Mouse (Mus musculus) neural tube, embryonic 12.5 days (tissue): ENCODE measurements around the gene Inip. TPM values are rescaled to one million over a fixed set of nuclear protein-coding genes. Genes with fewer than 3 reads are reported as not detected.

ENCODE experiments used
- ATAC-seq: fragments of 200-750 bp; cut with Nextera tagmentation; 2 replicates; pipeline ENCODE4 v1.8.0; 2017; ENCODE audit warnings: low read depth, mild to moderate bottlenecking, moderate TSS enrichment, moderate library complexity; ENCODE audit not compliant: low FRiP score
- H3K27ac ChIP-seq: fragments of 300-500 bp; sonication (generic); 2 replicates; pipeline ENCODE4 v1.5.1; 2016
- H3K27me3 ChIP-seq: fragments of 300-500 bp; sonication (generic); replicated peaks from 2 replicates; pipeline ENCODE4 v1.6.1; 2016; ENCODE audit warnings: mild to moderate bottlenecking
- H3K36me3 ChIP-seq: fragments of 300-500 bp; sonication (generic); 2 replicates; pipeline ENCODE4 v1.6.1; 2016; ENCODE audit warnings: mild to moderate bottlenecking
- H3K4me1 ChIP-seq: fragments of 300-500 bp; sonication (generic); 2 replicates; pipeline ENCODE4 v1.6.1; 2016
- H3K4me2 ChIP-seq: fragments of 300-500 bp; sonication (generic); replicated peaks from 2 replicates; pipeline ENCODE4 v1.6.1; 2016; ENCODE audit warnings: mild to moderate bottlenecking
- H3K4me3 ChIP-seq: fragments of 300-500 bp; sonication (generic); 2 replicates; pipeline ENCODE4 v1.5.1; 2016
- H3K9ac ChIP-seq: fragments of 300-500 bp; sonication (generic); 2 replicates; pipeline ENCODE4 v1.6.1; 2016; ENCODE audit warnings: mild to moderate bottlenecking
- H3K9me3 ChIP-seq: fragments of 300-500 bp; sonication (generic); 2 replicates; pipeline ENCODE4 v1.6.1; 2016; ENCODE audit warnings: mild to moderate bottlenecking
- WGBS: fragments of 180-500 bp; shearing (Covaris S2); methylation state at CpG from one replicate; pipeline ENCODE4 v1.1.7; 2016; 5-methylcytosine and 5-hydroxymethylcytosine counted together
- polyA plus RNA-seq: library from polyadenylated mRNA; unstranded; fragments of >200 nt; fragmentation: Nextera tagmentation; extraction: Ambion mirVana; gene quantifications from 2 replicates; pipeline ENCODE4 v1.2.1, GENCODE M21; 2016

Inip gene
- polyA plus RNA-seq, 1 experiment from 2014 or later: 87.2 TPM

DNA sequence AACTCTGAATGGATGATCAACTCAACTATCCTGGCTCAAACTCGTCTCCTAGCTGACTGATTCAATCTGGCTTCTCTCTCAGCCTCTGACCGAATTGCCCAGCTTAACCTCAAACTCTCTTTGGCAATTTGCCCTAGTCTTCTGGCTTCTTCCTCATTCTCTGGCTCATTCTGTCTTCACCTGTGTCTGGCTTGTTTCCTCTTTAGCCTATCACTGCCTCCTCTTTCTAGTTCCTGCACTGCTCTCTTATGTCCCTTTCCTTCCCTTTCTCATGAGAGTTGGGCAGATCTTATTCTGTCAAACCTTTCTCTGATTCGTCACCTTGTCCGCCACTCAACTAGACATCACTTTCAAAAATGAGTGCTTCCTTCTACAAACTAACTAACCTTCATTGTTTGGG, 20.7 kb upstream of the Inip start:
- H3K4me1 ChIP-seq: peaks cover 23% of the 10 kb centered on the region
- H3K4me2 ChIP-seq: no peak overlapping the region
- 90% methylated on average over 4 of the region's 4 CpGs for WGBS
- no peak overlapping the region for H3K4me3 ChIP-seq
- no peaks in the 10 kb centered on the region for H3K9me3 ChIP-seq
- no peak overlapping the region for H3K9ac ChIP-seq
- H3K36me3 ChIP-seq: no peaks in the 10 kb centered on the region
- H3K27ac ChIP-seq: no peak overlapping the region
- no peak for ATAC-seq
- no peaks in the 10 kb centered on the region for H3K27me3 ChIP-seq

DNA sequence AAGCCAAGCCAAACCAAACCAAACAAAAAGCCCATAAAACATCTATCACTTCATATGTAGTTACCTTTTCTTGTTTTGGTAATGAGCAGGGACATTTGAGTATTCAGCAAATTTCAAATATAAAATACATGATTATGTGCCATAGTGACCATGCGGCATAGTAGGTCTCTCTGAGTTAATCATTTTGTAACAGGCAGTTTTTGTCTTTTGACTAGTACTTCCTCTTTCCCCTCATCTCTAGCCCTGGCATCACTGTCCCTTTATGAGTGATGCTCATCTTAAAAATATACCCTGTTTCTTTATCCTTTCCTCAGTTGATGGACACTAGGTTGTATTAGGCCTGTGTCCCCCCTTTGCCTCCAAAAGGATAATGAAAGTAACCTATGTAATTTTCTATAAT, 20.1 kb upstream of the Inip start:
- Histone ChIP-seq H3K4me2 (no peak overlapping the region), H3K27ac (no peak overlapping the region), H3K4me1 (peaks cover 23% of the 10 kb centered on the region), H3K27me3 (no peaks in the 10 kb centered on the region), H3K9me3 (no peaks in the 10 kb centered on the region), H3K9ac (no peak overlapping the region), H3K4me3 (no peak overlapping the region), H3K36me3 (no peaks in the 10 kb centered on the region)
- WGBS: 100% methylated on average over 1 of the region's 1 CpGs
- no peak for ATAC-seq

DNA sequence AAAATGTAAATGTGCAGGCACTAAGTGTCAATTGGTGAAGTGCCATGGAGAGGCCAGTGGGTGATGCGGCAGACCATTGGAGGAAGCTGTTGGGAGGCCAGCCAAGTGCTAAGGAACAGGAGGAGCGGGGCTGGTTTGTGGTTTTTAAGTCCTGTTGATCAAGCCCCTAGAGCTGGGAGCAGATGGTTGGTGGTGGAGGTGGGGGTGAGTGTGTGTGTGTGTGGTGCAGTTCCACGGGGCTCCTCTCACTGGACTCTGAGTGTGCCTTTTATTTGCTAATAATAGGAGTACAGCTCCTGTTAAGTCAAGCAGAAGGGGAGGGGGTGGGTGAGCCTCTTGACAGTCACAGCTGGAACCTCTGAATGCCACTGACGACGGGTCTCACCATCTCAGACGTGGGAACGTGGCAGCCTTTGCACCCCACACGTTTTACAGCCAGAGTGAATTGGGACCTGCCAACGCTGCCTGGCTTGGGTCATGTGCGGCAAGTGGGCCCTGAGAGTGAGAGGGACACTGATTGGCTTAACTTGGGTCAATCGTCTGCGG, 18.2 kb upstream of the Inip start:
- no peaks in the 10 kb centered on the region for H3K27me3 ChIP-seq
- no peaks in the 10 kb centered on the region for H3K36me3 ChIP-seq
- peaks cover 23% of the 10 kb centered on the region for H3K4me1 ChIP-seq
- H3K4me3 ChIP-seq: no peak overlapping the region
- H3K9me3 ChIP-seq: no peaks in the 10 kb centered on the region
- peak overlapping the region; percentile 53; the same call in 1 of the 2 replicates for H3K27ac ChIP-seq
- peak; percentile 93 for ATAC-seq
- WGBS: 18% methylated on average over 12 of the region's 12 CpGs
- no peak overlapping the region for H3K9ac ChIP-seq
- peak overlapping the region; percentile 20 for H3K4me2 ChIP-seq

DNA sequence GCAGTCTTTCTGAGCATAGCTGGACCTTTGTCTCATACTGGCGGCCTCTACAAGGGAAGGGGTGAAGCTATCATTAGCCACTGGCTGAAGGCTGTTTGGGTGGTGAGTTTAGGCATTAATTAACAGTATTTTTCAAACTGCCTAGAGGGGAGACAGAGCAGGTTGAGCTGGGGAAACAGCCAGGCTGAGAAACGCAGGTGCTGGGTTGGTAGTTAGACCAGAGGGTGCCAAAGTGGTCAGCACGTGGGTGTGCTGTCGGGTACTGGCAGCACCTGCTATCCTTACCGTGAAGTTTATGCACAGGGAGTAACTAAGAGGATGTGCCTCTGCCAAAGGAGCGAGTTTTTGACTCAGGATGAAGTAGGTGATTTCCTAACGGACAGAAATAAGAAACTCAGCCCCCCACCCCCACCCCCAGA, 17.7 kb upstream of the Inip start:
- WGBS: 41% methylated on average over 7 of the region's 7 CpGs
- Histone ChIP-seq H3K27me3 (no peaks in the 10 kb centered on the region), H3K36me3 (no peaks in the 10 kb centered on the region), H3K9me3 (no peaks in the 10 kb centered on the region), H3K9ac (no peak overlapping the region), H3K4me2 (peak overlapping the region; percentile 20), H3K4me1 (peaks cover 23% of the 10 kb centered on the region), H3K4me3 (no peak overlapping the region), H3K27ac (peak overlapping the region; percentile 53; the same call in 1 of the 2 replicates)
- peak; percentile 52 for ATAC-seq

DNA sequence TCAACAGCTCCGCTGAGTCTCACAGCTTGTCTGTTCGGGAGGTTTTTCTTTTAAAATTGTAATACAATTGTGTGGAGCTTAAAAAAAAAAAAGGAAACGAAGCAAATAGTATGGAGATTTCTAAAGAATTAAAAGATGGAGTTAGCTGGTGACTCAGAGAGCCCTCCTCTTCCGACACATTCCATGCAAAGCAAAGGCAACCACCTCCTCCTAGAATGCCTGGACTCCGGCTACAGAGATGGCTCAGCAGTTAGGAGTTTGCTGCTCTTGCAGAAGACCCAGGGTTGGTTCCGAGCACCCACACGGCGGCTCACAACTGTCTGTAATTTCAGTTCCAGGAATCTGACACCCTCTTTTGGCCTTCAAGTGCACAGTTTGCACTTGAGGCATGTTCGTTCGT, 17.1 kb upstream of the Inip start:
- WGBS: 84% methylated on average over 10 of the region's 10 CpGs
- peaks cover 23% of the 10 kb centered on the region for H3K4me1 ChIP-seq
- no peak overlapping the region for H3K27ac ChIP-seq
- H3K9me3 ChIP-seq: no peaks in the 10 kb centered on the region
- H3K36me3 ChIP-seq: no peaks in the 10 kb centered on the region
- H3K9ac ChIP-seq: no peak overlapping the region
- no peak overlapping the region for H3K4me2 ChIP-seq
- ATAC-seq: no peak
- no peak overlapping the region for H3K4me3 ChIP-seq
- no peaks in the 10 kb centered on the region for H3K27me3 ChIP-seq

DNA sequence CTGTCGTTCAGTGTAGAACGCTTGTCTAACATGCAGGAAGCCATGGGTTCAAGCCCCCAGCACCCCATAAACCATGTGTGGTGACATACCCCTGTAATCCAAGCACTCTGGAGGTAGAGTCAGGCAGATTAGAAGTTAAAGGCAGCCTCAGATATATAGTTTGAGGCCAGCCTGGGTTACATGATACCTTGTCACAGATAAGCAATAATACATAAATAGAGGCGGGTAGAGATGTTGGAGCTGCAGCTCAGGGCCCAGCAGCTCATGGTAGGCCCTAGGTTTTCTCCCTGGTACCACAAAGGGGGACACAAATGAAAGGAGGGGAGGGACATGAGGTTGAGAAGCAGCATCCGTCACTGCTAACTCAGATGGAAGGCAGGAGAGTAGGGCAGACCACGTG, 16.4 kb upstream of the Inip start:
- no peak for ATAC-seq
- Histone ChIP-seq H3K27ac (no peak overlapping the region), H3K4me2 (no peak overlapping the region), H3K4me1 (peaks cover 23% of the 10 kb centered on the region), H3K9me3 (no peaks in the 10 kb centered on the region), H3K9ac (no peak overlapping the region), H3K27me3 (no peaks in the 10 kb centered on the region), H3K4me3 (no peak overlapping the region), H3K36me3 (no peaks in the 10 kb centered on the region)
- WGBS: 81% methylated on average over 5 of the region's 5 CpGs

DNA sequence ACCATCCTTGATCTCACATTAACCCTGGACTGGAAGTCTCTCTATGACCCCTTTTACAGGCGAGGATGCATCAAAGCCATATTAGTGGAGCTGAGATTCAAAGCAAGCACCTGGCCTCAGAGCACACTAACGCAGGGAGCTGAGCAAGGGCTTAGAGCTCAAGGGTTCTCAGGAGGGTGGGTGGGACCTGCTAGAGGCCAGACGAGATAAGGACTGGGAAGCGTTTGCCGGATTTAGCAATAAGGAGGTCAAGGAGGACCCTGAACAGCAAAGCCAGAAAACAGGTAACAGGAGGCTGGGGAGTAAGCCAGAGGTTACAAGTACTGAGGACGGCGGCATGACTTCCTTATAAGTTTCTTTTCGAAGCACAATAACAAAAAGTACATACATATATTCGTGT, 15.1 kb upstream of the Inip start:
- Histone ChIP-seq H3K27me3 (no peaks in the 10 kb centered on the region), H3K4me1 (peaks cover 23% of the 10 kb centered on the region)
- 87% methylated on average over 9 of the region's 9 CpGs for WGBS

DNA sequence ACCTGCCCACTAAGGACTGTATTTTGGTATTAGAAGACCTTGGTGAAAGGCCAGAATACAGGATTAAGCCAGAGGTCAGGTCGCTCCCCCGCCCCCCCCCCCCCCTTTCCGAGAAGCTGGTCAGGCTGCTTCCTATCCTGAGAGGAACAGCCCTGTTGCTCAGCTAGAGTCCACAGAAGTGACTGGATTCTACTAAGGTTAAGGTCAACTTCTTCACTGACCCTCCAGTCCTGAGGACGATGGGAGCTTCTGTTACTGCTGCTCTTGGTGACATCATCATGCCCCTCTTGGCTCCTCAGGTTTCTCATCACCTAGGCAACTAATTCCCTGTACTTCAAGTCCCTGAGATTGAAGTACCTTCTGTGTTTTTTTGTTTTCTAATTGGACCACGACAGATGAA, 14.6 kb upstream of the Inip start:
- Histone ChIP-seq H3K4me1 (peaks cover 23% of the 10 kb centered on the region), H3K36me3 (no peaks in the 10 kb centered on the region), H3K9me3 (no peaks in the 10 kb centered on the region), H3K27ac (no peak overlapping the region), H3K4me2 (no peak overlapping the region), H3K27me3 (no peaks in the 10 kb centered on the region), H3K4me3 (no peak overlapping the region), H3K9ac (no peak overlapping the region)
- no peak for ATAC-seq
- WGBS: 72% methylated on average over 5 of the region's 5 CpGs

More for the DNA sequence above, 15.1 kb upstream of the Inip start:
- Histone ChIP-seq H3K4me2 (no peak overlapping the region), H3K9ac (no peak overlapping the region), H3K36me3 (no peaks in the 10 kb centered on the region), H3K27ac (no peak overlapping the region), H3K4me3 (no peak overlapping the region), H3K9me3 (no peaks in the 10 kb centered on the region)
- ATAC-seq: no peak

DNA sequence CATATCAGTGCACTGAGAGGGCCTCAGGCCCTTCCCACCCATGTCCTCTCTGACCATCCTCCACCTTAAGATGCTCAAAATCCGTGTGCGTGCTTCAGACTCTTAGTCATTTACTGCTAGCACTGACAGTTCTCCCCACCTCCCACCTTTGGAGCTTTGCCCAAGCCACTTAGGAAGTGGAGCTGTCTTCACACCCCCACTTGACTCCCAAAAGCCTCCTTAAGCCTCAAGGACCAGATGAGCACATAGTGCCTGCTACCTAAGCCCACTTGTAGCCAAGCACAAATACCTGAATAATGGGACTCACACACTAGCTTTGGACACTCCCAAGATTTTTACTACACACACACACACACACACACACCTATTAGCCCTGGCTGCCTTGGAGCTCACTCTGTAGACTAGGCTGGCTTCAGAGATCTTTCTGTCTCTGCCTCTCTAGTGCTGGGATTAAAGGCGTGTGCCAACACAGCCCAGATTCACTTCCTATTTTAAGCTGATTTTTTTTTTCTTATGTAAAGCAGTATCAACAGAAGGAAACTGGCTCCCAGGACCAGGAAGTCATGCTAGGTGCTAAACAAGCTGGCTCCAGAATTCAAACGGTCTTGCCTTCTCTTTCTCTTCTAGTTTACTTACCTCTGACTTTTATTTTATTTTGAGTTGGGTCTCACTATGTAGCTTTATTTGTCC, 13.9 kb upstream of the Inip start:
- H3K9me3 ChIP-seq: no peaks in the 10 kb centered on the region
- H3K4me2 ChIP-seq: no peak overlapping the region
- H3K4me1 ChIP-seq: peaks cover 23% of the 10 kb centered on the region
- ATAC-seq: no peak
- H3K36me3 ChIP-seq: no peaks in the 10 kb centered on the region
- H3K9ac ChIP-seq: no peak overlapping the region
- no peaks in the 10 kb centered on the region for H3K27me3 ChIP-seq
- 90% methylated on average over 4 of the region's 4 CpGs for WGBS
- H3K27ac ChIP-seq: no peak overlapping the region
- no peak overlapping the region for H3K4me3 ChIP-seq

DNA sequence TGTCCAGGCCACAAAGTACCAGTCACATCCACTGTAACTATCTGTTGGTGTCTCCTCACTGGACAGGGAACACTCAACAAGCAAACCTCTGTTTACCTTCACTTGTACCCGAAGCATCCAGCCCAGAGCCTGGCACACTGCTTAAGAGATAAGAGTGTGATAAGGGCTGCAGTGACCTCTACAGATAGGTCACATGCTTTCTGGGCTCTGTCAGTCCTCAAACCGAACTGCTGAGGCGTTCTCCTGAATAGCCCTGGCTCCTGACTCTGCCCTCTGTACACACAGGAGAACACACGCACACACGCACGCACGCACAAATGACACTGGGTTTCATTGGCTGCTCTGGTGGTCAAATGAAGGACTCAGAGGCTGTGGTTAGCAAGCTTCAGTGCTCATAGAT, 12.7 kb upstream of the Inip start:
- no peak overlapping the region for H3K4me2 ChIP-seq
- no peaks in the 10 kb centered on the region for H3K27me3 ChIP-seq
- 91% methylated on average over 7 of the region's 7 CpGs for WGBS
- ATAC-seq: no peak
- H3K4me1 ChIP-seq: peaks cover 13% of the 10 kb centered on the region
- H3K36me3 ChIP-seq: no peaks in the 10 kb centered on the region
- H3K27ac ChIP-seq: no peak overlapping the region
- no peak overlapping the region for H3K4me3 ChIP-seq
- H3K9me3 ChIP-seq: no peaks in the 10 kb centered on the region
- no peak overlapping the region for H3K9ac ChIP-seq

DNA sequence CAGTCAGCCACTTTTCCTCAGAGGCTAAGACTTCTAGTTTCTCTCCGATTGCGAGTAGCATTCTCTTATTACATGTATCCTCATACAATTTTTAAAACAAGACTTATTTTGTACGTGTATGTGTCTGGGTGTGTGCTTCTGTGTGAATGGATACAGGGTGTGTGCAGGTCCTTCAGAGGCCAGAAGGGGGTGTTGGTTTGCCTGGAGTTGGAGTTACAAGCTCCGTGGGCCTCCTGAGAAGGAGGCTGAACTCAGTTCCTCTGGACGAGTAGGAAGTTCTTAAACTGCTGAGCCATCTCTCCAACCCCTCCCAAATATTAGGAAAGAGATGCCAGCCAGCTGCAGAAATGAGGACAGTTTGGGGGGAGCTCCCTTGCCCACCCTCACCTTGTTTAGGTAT, 7.0 kb upstream of the Inip start:
- Histone ChIP-seq H3K9me3 (no peaks in the 10 kb centered on the region), H3K27ac (no peak overlapping the region), H3K4me3 (no peak overlapping the region), H3K36me3 (no peaks in the 10 kb centered on the region), H3K4me1 (peaks cover 12% of the 10 kb centered on the region; the same call in 1 of the 2 replicates), H3K27me3 (no peaks in the 10 kb centered on the region), H3K4me2 (peak overlapping the region; percentile 9; the same call in 1 of the 2 replicates), H3K9ac (no peak overlapping the region)
- 83% methylated on average over 5 of the region's 5 CpGs for WGBS
- ATAC-seq: no peak

DNA sequence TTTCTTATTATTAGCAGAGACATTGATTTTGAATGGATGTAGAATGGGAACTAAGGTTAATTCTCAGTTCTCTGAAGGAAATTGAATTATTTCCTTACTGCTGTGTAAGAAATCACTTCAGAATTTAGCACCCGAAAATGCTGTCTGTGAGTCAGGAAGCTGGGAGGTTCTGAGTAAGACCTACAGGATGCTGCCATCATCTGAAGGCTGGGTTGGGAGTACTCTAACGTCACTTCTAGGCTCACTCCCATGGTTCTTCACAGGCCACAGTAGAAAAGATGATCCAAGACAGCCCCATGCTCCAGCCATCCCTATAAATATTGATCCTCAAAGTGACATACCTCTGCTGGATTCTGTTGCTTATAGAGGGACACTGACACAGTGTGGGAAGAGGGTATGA, 6.1 kb upstream of the Inip start:
- Histone ChIP-seq H3K27ac (no peak overlapping the region), H3K36me3 (no peaks in the 10 kb centered on the region), H3K4me2 (peak overlapping the region; percentile 90), H3K9ac (no peak overlapping the region), H3K27me3 (no peaks in the 10 kb centered on the region), H3K4me1 (peaks cover 12% of the 10 kb centered on the region; the same call in 1 of the 2 replicates), H3K9me3 (no peaks in the 10 kb centered on the region), H3K4me3 (no peak overlapping the region)
- WGBS: 65% methylated on average over 2 of the region's 2 CpGs
- ATAC-seq: no peak

DNA sequence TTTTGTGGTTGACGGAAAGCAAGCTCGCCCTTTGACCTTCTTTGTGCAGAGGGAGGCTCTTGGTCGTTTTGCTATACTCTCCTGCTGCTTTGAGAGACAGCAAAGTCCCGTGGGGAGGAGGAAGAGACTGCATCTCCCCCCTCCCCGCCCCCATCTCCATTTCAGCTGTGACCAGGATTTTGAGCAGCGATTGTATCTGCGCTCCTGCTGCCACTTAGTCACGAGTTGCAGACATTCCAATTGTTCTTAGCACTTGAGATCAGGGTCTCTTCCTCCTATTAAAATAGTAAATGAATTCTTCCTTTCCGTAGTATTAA, 5.4 kb upstream of the Inip start:
- H3K27ac ChIP-seq: no peak overlapping the region
- H3K9me3 ChIP-seq: no peaks in the 10 kb centered on the region
- H3K36me3 ChIP-seq: no peaks in the 10 kb centered on the region
- WGBS: 5% methylated on average over 9 of the region's 9 CpGs
- H3K4me3 ChIP-seq: peak overlapping the region; percentile 84
- peaks cover 12% of the 10 kb centered on the region; the same call in 1 of the 2 replicates for H3K4me1 ChIP-seq
- peak overlapping the region; percentile 72 for H3K9ac ChIP-seq
- peak overlapping the region; percentile 90 for H3K4me2 ChIP-seq
- ATAC-seq: peak; percentile 10; the same call in 1 of the 2 replicates
- no peaks in the 10 kb centered on the region for H3K27me3 ChIP-seq
